Mouse (Mus musculus): ENCODE results near the gene Pacsin1. TPM values are rescaled to one million over a fixed set of nuclear protein-coding genes. Genes with fewer than 3 reads are reported as not detected.

Gene Pacsin1
- total RNA-seq, 2 experiments from 2014 or later = 0.44 to 0.87 TPM

Other genes with a start within 250 kb of the Pacsin1 start
- not detected in 2 replicates for gene Grm4, start 134.1 kb upstream of the Pacsin1 start, total RNA-seq (2015)
- gene Grm4, start 134.1 kb upstream of the Pacsin1 start, total RNA-seq (2017) = not detected in 2 replicates
- gene Hmga1, start 99.0 kb upstream of the Pacsin1 start, total RNA-seq (2015) = 159 and 170 TPM in 2 replicates
- gene Hmga1, start 99.0 kb upstream of the Pacsin1 start, total RNA-seq (2017) = 89.8 and 99.6 TPM in 2 replicates
- gene AI413582, start 89.8 kb upstream of the Pacsin1 start, total RNA-seq (2015) = 58.0 and 63.8 TPM in 2 replicates
- 55.4 and 62.9 TPM in 2 replicates for gene AI413582, start 89.8 kb upstream of the Pacsin1 start, total RNA-seq (2017)
- gene Nudt3, start 32.0 kb upstream of the Pacsin1 start, total RNA-seq (2015) = 32.3 and 32.9 TPM in 2 replicates
- 91.6 and 93.8 TPM in 2 replicates for gene Nudt3, start 32.0 kb upstream of the Pacsin1 start, total RNA-seq (2017)
- gene RPS10-NUDT3, start 20.3 kb upstream of the Pacsin1 start, total RNA-seq (2015) = not detected in 2 replicates
- gene RPS10-NUDT3, start 20.3 kb upstream of the Pacsin1 start, total RNA-seq (2017) = not detected in 2 replicates
- gene Rps10, start 18.8 kb upstream of the Pacsin1 start, total RNA-seq (2015) = 1,486 and 1,560 TPM in 2 replicates
- gene Rps10, start 18.8 kb upstream of the Pacsin1 start, total RNA-seq (2017) = 1,634 and 1,837 TPM in 2 replicates
- not detected in 2 replicates for gene Spdef, start 73.4 kb downstream of the Pacsin1 start, total RNA-seq (2015)
- gene Spdef, start 73.4 kb downstream of the Pacsin1 start, total RNA-seq (2017) = not detected in 2 replicates
- gene D17Wsu92e, start 165.1 kb downstream of the Pacsin1 start, total RNA-seq (2015) = 40.4 and 43.6 TPM in 2 replicates
- gene D17Wsu92e, start 165.1 kb downstream of the Pacsin1 start, total RNA-seq (2017) = 60.4 and 72.7 TPM in 2 replicates
- gene Snrpc, start 182.6 kb downstream of the Pacsin1 start, total RNA-seq (2015) = 109 and 136 TPM in 2 replicates
- gene Snrpc, start 182.6 kb downstream of the Pacsin1 start, total RNA-seq (2017) = 97.1 and 98.6 TPM in 2 replicates
- 2.6 and 3.5 TPM in 2 replicates for gene Uhrf1bp1, start 200.9 kb downstream of the Pacsin1 start, total RNA-seq (2015)
- gene Uhrf1bp1, start 200.9 kb downstream of the Pacsin1 start, total RNA-seq (2017) = 3.0 and 3.1 TPM in 2 replicates